Mouse (Mus musculus) heart, adult 2 months (tissue): Measurements from ENCODE around the gene Specc1. TPM values are rescaled to one million over a fixed set of nuclear protein-coding genes. Genes with fewer than 3 reads are reported as not detected.

Source experiments
- DNase-seq, 2 experiments: peaks; one replicate each; pipeline ENCODE4 v3.0.0; 2021
- H3K27ac ChIP-seq: fragments of 200-600 bp; 2 replicates; pipeline ENCODE4 v1.8.1; 2022
- H3K27me3 ChIP-seq: fragments of 200-500 bp; 2 replicates; pipeline ENCODE4 v1.6.1; 2012; ENCODE audit warnings: mild to moderate bottlenecking, low read length, inconsistent platforms, mixed read lengths; ENCODE audit not compliant: control insufficient read depth, insufficient read depth
- H3K36me3 ChIP-seq: fragments of 200-500 bp; 2 replicates; pipeline ENCODE4 v1.6.1; 2012; ENCODE audit warnings: low read length, inconsistent platforms; ENCODE audit not compliant: control insufficient read depth, insufficient read depth
- H3K4me1 ChIP-seq: fragments of 200-500 bp; 2 replicates; pipeline ENCODE4 v1.6.1; 2011; ENCODE audit warnings: low read length; ENCODE audit not compliant: control insufficient read depth, insufficient read depth
- H3K4me3 ChIP-seq: fragments of 200-600 bp; 2 replicates; pipeline ENCODE4 v1.8.1; 2022
- H3K79me2 ChIP-seq: fragments of 200-500 bp; replicated peaks from 2 replicates; pipeline ENCODE4 v1.6.1; 2012; ENCODE audit warnings: mild to moderate bottlenecking, inconsistent platforms, low read length, moderate library complexity, mixed read lengths; ENCODE audit not compliant: control insufficient read depth, insufficient read depth
- H3K9ac ChIP-seq: fragments of 200-500 bp; 2 replicates; pipeline ENCODE4 v1.6.1; 2012; ENCODE audit warnings: low read depth, mild to moderate bottlenecking, control low read depth, inconsistent platforms, low read length, mixed read lengths
- CTCF ChIP-seq: fragments of 200-600 bp; IDR thresholded peaks from 2 replicates; pipeline ENCODE4 v1.8.1; 2022; ENCODE audit warnings: antibody characterized with exemption, mild to moderate bottlenecking, moderate library complexity
- EP300 ChIP-seq: fragments of 200-500 bp; IDR thresholded peaks from 2 replicates; pipeline ENCODE4 v1.6.1; 2011; ENCODE audit warnings: low read depth, low read length, control low read depth; ENCODE audit not compliant: insufficient read depth
- POLR2A ChIP-seq: fragments of 200-500 bp; IDR thresholded peaks from 2 replicates; pipeline ENCODE4 v1.6.1; 2011; ENCODE audit warnings: mild to moderate bottlenecking, low read depth, low read length, control low read depth; ENCODE audit not compliant: insufficient read depth
- WGBS: fragments of 180-500 bp; shearing (Covaris S2); methylation state at CpG from one replicate; pipeline ENCODE4 v1.1.7; 2018; 5-methylcytosine and 5-hydroxymethylcytosine counted together
- intact Hi-C: fragments of 180-260 bp; cut with DNase I; formaldehyde crosslinking; loops from one replicate; pipeline ENCODE4 v1.15.1; 2025
- polyA plus RNA-seq: library from polyadenylated mRNA; depleted of rRNA; stranded (reverse); fragments of >200 nt; gene quantifications from 2 replicates; pipeline ENCODE4 v1.2.3, GENCODE M21; 2012
- total RNA-seq, 2 experiments: library from RNA; stranded (reverse); gene quantifications; 2 replicates each; pipeline ENCODE4 v1.2.3; 2021

Gene Specc1
- total and polyA plus RNA-seq, 3 experiments = 3.5 to 21.6 (median 4.6) TPM

- TF ChIP-seq EP300 (no peak), CTCF (no peak), POLR2A (no peak)
- no peak overlapping the region for H3K4me3 ChIP-seq
- H3K36me3 ChIP-seq = no peaks in the 10 kb centered on the region
- H3K9ac ChIP-seq = no peak overlapping the region
- no peaks in the 10 kb centered on the region for H3K27me3 ChIP-seq
- intact Hi-C loops = loop anchor here (2.0 kb wide), 1 partner anchor 17 kb away; no protein-coding TSS in a partner anchor
- no peaks in the 10 kb centered on the region; the same call in 1 of the 2 replicates for H3K4me1 ChIP-seq
- H3K27ac ChIP-seq = no peak overlapping the region
- no peak for DNase-seq
- H3K79me2 ChIP-seq = no peaks in the 10 kb centered on the region
- 55% methylated on average over 3 of the region's 3 CpGs for WGBS
Measured at GRCm38 (mm10) chr11:62192050-62192449, 235.5 kb downstream of the Specc1 start.

GRCm38 (mm10) chr11:62193116-62193515 is 236.6 kb downstream of the Specc1 start:
- Histone ChIP-seq H3K36me3 (no peaks in the 10 kb centered on the region), H3K4me1 (no peaks in the 10 kb centered on the region; the same call in 1 of the 2 replicates), H3K9ac (no peak overlapping the region), H3K79me2 (no peaks in the 10 kb centered on the region), H3K27me3 (no peaks in the 10 kb centered on the region), H3K27ac (no peak overlapping the region; the same call in 1 of the 2 replicates), H3K4me3 (no peak overlapping the region)
- 59% methylated on average over 3 of the region's 3 CpGs for WGBS
- intact Hi-C loops = loop anchor here (2.0 kb wide), 1 partner anchor 18 kb away; no protein-coding TSS in a partner anchor
- TF ChIP-seq CTCF (no peak), POLR2A (no peak), EP300 (no peak)
- DNase-seq = peak in 1 of 2 experiments; percentile 30

- TF ChIP-seq EP300 (no peak), CTCF (no peak), POLR2A (no peak)
- Histone ChIP-seq H3K27ac (no peak overlapping the region), H3K9ac (no peak overlapping the region), H3K4me1 (no peaks in the 10 kb centered on the region; the same call in 1 of the 2 replicates), H3K79me2 (no peaks in the 10 kb centered on the region), H3K36me3 (no peaks in the 10 kb centered on the region), H3K27me3 (no peaks in the 10 kb centered on the region), H3K4me3 (no peak overlapping the region)
- no peak for DNase-seq
- intact Hi-C loops = no loop called here
Measured at GRCm38 (mm10) chr11:62194217-62194616, 237.7 kb downstream of the Specc1 start.

- Histone ChIP-seq H3K9ac (no peak overlapping the region), H3K36me3 (no peaks in the 10 kb centered on the region), H3K79me2 (no peaks in the 10 kb centered on the region), H3K4me3 (no peak overlapping the region), H3K4me1 (no peaks in the 10 kb centered on the region; the same call in 1 of the 2 replicates), H3K27me3 (no peaks in the 10 kb centered on the region), H3K27ac (no peak overlapping the region)
- DNase-seq = no peak
- intact Hi-C loops = no loop called here
- WGBS = 52% methylated on average over 5 of the region's 5 CpGs
- TF ChIP-seq EP300 (no peak), CTCF (no peak), POLR2A (no peak)
Measured at GRCm38 (mm10) chr11:62200901-62201512, 244.4 kb downstream of the Specc1 start.

GRCm38 (mm10) chr11:62202645-62203044 is 246.1 kb downstream of the Specc1 start:
- Histone ChIP-seq H3K9ac (no peak overlapping the region), H3K36me3 (no peaks in the 10 kb centered on the region), H3K27me3 (no peaks in the 10 kb centered on the region), H3K79me2 (no peaks in the 10 kb centered on the region), H3K27ac (no peak overlapping the region), H3K4me3 (no peak overlapping the region), H3K4me1 (no peaks in the 10 kb centered on the region; the same call in 1 of the 2 replicates)
- intact Hi-C loops = no loop called here
- WGBS = 68% methylated on average over 1 of the region's 1 CpGs
- no peak for TF ChIP-seq CTCF
- no peak for TF ChIP-seq EP300
- TF ChIP-seq POLR2A = no peak
- no peak for DNase-seq

- TF ChIP-seq CTCF = no peak
- Histone ChIP-seq H3K4me1 (no peaks in the 10 kb centered on the region), H3K27ac (no peak overlapping the region), H3K4me3 (no peak overlapping the region), H3K27me3 (no peaks in the 10 kb centered on the region), H3K9ac (no peak overlapping the region), H3K36me3 (no peaks in the 10 kb centered on the region), H3K79me2 (no peaks in the 10 kb centered on the region)
- intact Hi-C loops = no loop called here
- WGBS = 89% methylated on average over 2 of the region's 2 CpGs
- no peak for DNase-seq
Measured at GRCm38 (mm10) chr11:62209111-62209510, 252.5 kb downstream of the Specc1 start.

- Histone ChIP-seq H3K27ac (no peak overlapping the region), H3K36me3 (no peaks in the 10 kb centered on the region), H3K27me3 (no peaks in the 10 kb centered on the region), H3K79me2 (no peaks in the 10 kb centered on the region), H3K4me1 (no peaks in the 10 kb centered on the region), H3K4me3 (no peak overlapping the region), H3K9ac (no peak overlapping the region)
- no peak for DNase-seq
- WGBS = 49% methylated on average over 4 of the region's 4 CpGs
- intact Hi-C loops = no loop called here
- no peak for TF ChIP-seq CTCF
- TF ChIP-seq EP300 = no peak
- no peak for TF ChIP-seq POLR2A
Measured at GRCm38 (mm10) chr11:62209891-62210290, 253.3 kb downstream of the Specc1 start.
